ENCODE assay signal across 8 mouse cellular contexts in the genomic region with DNA sequence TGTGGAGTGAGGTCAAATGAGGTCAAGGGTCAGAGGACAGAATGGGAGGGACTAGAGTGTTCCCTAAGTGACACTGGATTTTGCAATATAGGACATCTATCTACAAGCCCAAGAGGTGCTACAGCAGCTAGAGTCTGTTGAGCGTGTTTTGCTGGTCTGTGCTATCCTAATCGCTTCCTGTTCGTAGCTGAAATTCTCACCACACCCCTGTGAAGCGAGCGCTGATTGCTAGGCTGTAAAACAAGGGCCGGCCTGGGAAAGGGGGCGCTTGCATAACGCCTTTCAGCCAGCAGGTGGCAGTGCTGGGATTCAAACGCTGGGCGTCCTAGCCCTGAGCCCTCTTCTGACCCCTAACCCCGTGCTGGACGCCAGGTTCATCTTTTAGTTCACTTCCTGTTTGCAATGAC. TPM values are rescaled to one million over a fixed set of nuclear protein-coding genes. Genes with fewer than 3 reads are reported as not detected.
DNase-seq lines count a peak whose midpoint lies in the region; ATAC-seq and TF ChIP-seq lines count a peak whose summit lies in the region.

No protein-coding gene starts in this region.

- no peak overlapping the region for H3K4me3 ChIP-seq in hindbrain, embryonic 13.5 days
- H3K4me3 ChIP-seq in left cerebral cortex, adult 2 months: no peak overlapping the region

- peaks cover 15% of the 10 kb centered on the region for H3K27me3 ChIP-seq in hindbrain, embryonic 13.5 days

- DNase-seq in R1 (ENCODE audit: low read depth, low spot score): peak; percentile 90
- DNase-seq in cerebellum, postnatal 10 days: peak; percentile 85 to 88
- peak; percentile 54 to 62 for DNase-seq in frontal cortex, postnatal 25 days (ENCODE audit: low spot score in 2 of 2)
- DNase-seq in left cerebral cortex, adult 2 months (ENCODE audit: extremely low spot score in 1 of 2, low spot score in 2 of 2): peak; percentile 62 to 72
- DNase-seq in right cerebral cortex, adult 18-20 months: peak; percentile 60
- DNase-seq in urinary bladder, postnatal 10 days (ENCODE audit: low spot score): peak; percentile 45

- H3K4me2 ChIP-seq in hindbrain, embryonic 13.5 days: peak overlapping the region; percentile 23

- TF ChIP-seq CTCF in left cerebral cortex, adult 2 months (IDR thresholded peaks at IDR 0.05): peak; percentile 88

- peak; percentile 60 for ATAC-seq in hindbrain, embryonic 13.5 days (ENCODE audit: low FRiP score)
- ATAC-seq in megakaryocyte, adult 5-6 weeks (ENCODE audit: poor library complexity, severe bottlenecking): peak; percentile 86

- no peaks in the 10 kb centered on the region for H3K36me3 ChIP-seq in hindbrain, embryonic 13.5 days

- H3K4me1 ChIP-seq in hindbrain, embryonic 13.5 days (replicated peaks): peaks cover 5% of the 10 kb centered on the region; the same call in 1 of the 2 replicates

- H3K27ac ChIP-seq in hindbrain, embryonic 13.5 days: no peak overlapping the region
- no peak overlapping the region for H3K27ac ChIP-seq in left cerebral cortex, adult 2 months

- 1% methylated on average over 12 of the region's 12 CpGs for WGBS in hindbrain, embryonic 13.5 days

- intact Hi-C loops in left cerebral cortex, adult 2 months (cut with DNase I): loop anchor here (5.0 kb wide), 1 partner anchor 591 kb away; no protein-coding TSS in a partner anchor

- H3K9me3 ChIP-seq in hindbrain, embryonic 13.5 days: no peaks in the 10 kb centered on the region

- no peak overlapping the region for H3K9ac ChIP-seq in hindbrain, embryonic 13.5 days

RNA-seq across cellular contexts. Expression of a gene that starts 7.9 kb away (rescaled TPM):
- polyA plus RNA-seq in hindbrain, embryonic 13.5 days (2015; fragmentation: Nextera tagmentation; extraction: Ambion mirVana): 24.1 and 31.6 TPM in 2 replicates
- 10 to 100 TPM; 24.8 to 29.0 TPM for total RNA-seq in left cerebral cortex, adult 2 months (2021)
- 263 and 307 TPM in 2 replicates for total RNA-seq in megakaryocyte, adult 5-6 weeks (2015)
- total RNA-seq in megakaryocyte, adult 5-6 weeks (2017): 140 and 147 TPM in 2 replicates

RNA-seq across cellular contexts. Expression of a gene that starts 17.0 kb away (rescaled TPM):
- 0.60 and 1.5 TPM in 2 replicates for polyA plus RNA-seq in hindbrain, embryonic 13.5 days (2015; fragmentation: Nextera tagmentation; extraction: Ambion mirVana)
- not detected for total RNA-seq in left cerebral cortex, adult 2 months (2021)
- total RNA-seq in megakaryocyte, adult 5-6 weeks (2015): 1.1 and 2.8 TPM in 2 replicates
- total RNA-seq in megakaryocyte, adult 5-6 weeks (2017): 2.1 and 3.7 TPM in 2 replicates

Comparison
In these comparisons a context has a peak if more than half of its experiments do, and no peak if none do; other contexts are left out.
1. RNA of a gene that starts 7.9 kb away (total RNA-seq): 140 to 307 TPM in megakaryocyte, adult 5-6 weeks; 24.8 to 29.0 TPM in left cerebral cortex, adult 2 months; every median in the first group is over 4 times any median in the second.
2. Peak in every context shown above with its lines, with median percentiles within 50 percentile points of each other: DNase-seq.